Mouse (Mus musculus) cerebellum, adult 11-12 months (tissue): Measurements from ENCODE around the gene Slco1a6.
"Not testable (repeated sequence)": the region's sequence is repeated elsewhere in the genome, so short reads cannot be mapped to it uniquely, and the experiment has no call there.

Source experiments
- DNase-seq: peaks from one replicate; pipeline ENCODE4 v3.0.0; 2022

Gene Slco1a6

DNA sequence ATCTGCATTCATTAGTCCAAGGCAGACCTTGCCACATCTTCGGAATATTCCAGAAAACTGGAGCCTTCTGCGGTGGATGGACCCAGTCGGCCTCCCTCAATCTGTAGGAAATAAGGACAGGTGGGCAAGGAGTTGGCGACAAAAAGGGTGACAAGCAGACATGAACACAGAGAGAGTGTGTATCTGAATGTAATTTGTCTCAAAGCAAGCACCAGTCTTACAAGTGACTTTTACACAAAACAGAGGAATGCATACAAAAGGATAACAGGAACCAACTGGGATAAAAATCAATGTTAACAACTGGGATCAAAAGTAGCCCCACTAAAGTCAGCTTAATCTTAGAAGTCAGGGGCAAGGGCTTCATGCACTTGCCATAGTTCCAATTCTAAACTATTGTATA, at the start of gene Slco1a6:
Gene Slco1a6, minus strand, starts transcription at position 101 of the 400 bp plus-strand sequence.
- DNase-seq = no peak

DNA sequence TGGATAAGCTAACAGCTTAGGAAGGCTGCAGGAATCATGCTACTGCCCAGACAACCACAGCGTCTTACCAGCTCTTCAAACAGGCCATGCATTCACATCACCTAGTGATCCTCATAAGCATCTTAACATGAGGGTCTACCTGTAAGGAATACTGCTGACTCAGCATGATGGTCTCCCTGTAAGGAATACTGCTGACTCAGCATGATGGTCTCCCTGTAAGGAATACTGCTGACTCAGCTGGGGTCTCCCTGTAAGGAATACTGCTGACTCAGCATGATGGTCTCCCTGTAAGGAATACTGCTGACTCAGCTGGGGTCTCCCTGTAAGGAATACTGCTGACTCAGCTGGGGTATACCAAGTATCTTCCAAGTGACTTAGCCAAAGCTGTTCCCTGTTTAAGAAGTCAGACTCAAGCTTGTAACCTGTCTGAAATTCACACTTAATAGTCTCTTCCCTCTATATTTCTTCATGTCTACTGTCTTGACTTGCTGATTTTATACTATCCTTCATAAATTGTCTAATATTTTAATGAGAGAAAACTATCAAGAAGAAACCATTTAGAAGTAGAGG, 42.5 kb upstream of the Slco1a6 start:
- DNase-seq = not testable (repeated sequence)

GRCm38 (mm10) chr6:142245065-142245464, 36.7 kb upstream of the Slco1a6 start:
- DNase-seq = no peak

GRCm38 (mm10) chr6:142239468-142239867, 31.1 kb upstream of the Slco1a6 start:
- no peak for DNase-seq

DNA sequence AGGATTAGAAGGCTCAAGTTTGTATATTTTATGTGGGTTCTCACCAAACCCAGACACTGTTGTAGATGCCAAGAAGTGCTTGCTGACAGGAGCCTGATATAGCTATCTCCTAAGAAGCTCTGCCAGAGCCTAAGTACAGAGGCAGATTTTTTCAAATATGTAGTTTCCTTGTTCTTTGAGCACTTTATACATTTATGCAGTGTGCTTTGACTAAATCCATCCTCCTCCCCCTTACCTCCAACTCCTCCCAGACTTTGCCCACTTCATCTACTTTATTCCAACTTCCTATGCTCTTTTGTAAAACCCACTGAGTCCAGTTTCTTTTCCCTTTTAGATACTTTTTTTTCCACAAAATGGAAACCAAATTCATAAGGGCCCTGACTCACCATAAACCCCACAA, 11.8 kb upstream of the Slco1a6 start:
- no peak for DNase-seq

DNA sequence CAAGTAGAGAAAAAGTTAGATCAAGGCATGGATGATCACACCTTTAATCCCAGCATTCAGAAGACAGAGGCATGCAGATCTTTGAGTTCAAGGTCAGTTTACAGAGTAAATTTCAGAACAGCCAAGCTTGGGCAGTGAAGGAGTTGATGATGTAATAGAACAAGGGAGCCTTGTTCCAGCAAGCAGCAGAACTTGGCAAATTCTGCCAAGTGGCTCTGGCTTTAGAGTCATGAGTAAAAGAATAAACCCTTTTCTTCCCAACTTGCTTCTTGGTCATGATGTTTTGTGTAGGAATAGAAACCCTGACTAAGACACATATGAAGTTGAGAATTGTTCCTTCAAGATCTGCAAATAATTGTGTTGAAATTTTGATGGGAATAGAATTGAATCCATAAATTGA, 3.5 kb upstream of the Slco1a6 start:
- DNase-seq = no peak

GRCm38 (mm10) chr6:142209749-142210148, 1.4 kb upstream of the Slco1a6 start:
- no peak for DNase-seq

GRCm38 (mm10) chr6:142200524-142200923, 7.8 kb downstream of the Slco1a6 start:
- DNase-seq = no peak

GRCm38 (mm10) chr6:142194245-142194644, 14.1 kb downstream of the Slco1a6 start:
- DNase-seq = no peak

DNA sequence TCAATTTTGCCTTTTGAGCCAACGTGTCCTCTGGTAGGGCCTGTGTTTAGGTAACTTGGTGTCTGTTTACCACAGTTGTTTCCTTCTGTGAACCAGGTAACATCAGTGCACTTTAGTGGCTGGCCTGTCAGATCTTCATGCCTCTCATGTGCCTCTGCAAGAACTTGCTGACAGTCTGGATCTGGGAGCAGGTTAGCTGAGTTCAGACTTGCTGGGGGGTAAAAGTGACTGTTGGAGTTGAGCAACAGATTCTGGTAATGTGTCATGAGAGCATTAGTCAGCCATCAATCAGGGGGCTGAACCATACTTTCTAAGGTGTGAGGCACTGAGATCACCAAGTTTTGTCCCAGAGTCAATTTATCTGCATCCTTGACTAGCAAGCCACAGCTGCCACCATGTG, 16.4 kb downstream of the Slco1a6 start:
- DNase-seq = no peak

DNA sequence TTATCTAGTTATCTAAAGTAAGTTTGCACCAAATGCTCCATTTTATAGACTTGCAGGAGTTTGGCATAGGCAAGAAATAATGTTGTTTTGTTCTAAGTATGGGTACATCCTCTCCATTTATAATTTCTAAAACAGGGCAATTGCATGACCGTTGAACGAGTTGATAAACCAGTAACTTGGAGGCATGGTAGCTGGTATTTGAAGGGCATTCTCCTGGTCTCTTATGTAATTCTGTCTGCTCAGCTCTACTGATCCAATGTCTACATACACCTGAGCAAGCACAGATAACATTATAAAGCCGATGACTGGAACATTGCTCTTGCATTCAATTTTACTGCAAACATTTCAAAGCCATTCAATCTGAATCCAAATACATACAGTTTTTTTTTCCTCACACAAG, 20.9 kb downstream of the Slco1a6 start:
- DNase-seq = no peak

- DNase-seq = no peak
Measured at GRCm38 (mm10) chr6:142185868-142186415, 22.4 kb downstream of the Slco1a6 start.

GRCm38 (mm10) chr6:142163406-142163805, 44.9 kb downstream of the Slco1a6 start:
- no peak for DNase-seq

- no peak for DNase-seq
Measured at GRCm38 (mm10) chr6:142161171-142161570, 47.1 kb downstream of the Slco1a6 start.

GRCm38 (mm10) chr6:142154081-142154480, 54.2 kb downstream of the Slco1a6 start:
- DNase-seq = peak; percentile 16

DNA sequence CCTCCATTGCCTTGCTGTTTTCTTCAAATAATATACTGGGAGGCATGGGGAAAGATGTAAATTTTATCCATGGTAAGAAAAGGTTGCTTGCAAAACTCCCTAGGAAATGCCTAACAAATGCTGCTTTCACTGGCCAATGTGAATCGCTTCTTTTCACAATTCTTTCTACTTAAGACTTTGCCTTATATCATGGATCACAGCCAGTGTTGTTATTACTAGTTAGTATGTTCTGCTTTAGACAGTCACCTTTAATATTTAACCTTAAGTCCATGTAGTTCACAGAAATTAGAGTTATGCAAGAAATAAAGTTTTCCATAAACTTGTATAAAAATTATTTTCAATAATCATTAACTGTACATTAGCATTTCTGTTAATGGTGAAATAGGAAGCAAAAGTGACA, 60.0 kb downstream of the Slco1a6 start:
- DNase-seq = no peak

- DNase-seq = no peak
Measured at GRCm38 (mm10) chr6:142111667-142112305, 96.5 kb downstream of the Slco1a6 start.

DNA sequence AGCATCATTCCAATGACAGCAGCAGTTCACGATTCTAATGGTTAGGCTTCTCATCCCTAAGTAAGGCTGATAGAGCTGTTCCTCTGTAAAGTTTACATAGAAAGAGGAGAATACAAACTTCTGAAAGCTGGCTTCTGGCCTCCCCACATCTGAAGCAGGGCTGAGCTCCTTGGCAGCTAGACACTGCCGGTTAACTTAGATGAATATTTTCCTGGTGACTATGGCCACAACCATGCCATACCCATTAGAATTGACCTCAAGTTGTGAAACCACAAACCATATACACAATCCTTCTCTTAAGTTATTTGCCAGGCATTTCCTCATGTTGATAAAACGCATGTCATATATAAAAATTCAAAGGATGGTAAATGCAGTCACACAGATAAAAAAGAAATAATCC, 117.2 kb downstream of the Slco1a6 start:
- no peak for DNase-seq

DNA sequence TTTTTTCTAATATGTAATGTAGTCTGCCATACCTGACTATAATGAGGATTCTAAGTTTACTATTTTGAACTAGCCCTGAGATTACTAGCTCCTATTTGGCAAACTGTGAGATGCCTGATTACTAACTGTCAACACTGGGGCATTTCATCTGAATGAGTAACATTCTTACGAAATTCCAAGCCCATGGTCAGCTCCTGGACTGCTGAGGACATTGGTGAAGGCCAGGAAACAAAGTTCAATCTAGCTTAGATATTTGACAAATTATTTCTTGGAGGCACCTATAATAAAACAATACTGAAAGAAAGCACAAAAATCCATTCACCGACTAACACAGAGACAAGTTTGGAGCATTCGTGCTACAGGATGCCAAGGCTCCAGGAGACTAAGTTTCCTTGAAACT, 150.0 kb downstream of the Slco1a6 start:
- not testable (repeated sequence) for DNase-seq

DNA sequence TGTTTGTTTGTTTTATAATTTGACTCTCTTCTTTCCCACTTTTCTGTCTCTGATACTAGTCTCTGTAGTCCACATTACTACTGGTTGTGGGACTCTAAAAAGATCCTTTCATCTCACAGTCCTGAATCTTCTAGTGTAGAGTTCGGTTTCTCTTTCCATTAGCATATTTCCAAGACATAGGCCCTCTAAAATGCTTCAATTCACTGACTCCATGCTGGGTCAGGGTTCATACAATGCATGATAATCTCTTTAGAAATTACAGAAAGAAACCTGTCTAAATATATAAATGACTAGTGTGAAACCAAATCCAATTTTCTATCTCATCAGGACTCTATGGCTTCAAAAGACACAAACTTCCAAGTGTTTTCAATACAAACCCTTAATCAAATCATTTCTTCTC, 160.6 kb downstream of the Slco1a6 start:
- DNase-seq = no peak

DNA sequence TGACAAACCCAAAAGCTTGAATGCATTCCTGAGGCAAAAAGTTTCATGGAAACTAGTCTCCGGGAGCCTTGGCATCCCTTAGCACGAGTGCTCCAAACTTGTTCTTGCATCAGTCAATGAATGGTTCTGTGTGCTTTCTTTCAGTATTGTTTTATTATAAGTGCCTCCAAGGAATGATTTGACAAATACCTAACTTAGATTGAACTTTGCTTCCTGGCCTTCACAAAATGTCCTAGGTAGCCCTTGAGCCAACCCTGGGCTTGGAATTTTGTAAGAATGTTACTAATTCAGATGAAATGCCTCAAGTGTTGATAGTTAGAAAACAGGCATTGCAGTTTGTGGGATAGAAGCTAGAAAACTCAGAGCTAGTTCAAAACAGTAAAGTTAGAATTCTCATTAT, 162.6 kb downstream of the Slco1a6 start:
- DNase-seq = no peak

GRCm38 (mm10) chr6:142041896-142042295, 166.4 kb downstream of the Slco1a6 start:
- no peak for DNase-seq

DNA sequence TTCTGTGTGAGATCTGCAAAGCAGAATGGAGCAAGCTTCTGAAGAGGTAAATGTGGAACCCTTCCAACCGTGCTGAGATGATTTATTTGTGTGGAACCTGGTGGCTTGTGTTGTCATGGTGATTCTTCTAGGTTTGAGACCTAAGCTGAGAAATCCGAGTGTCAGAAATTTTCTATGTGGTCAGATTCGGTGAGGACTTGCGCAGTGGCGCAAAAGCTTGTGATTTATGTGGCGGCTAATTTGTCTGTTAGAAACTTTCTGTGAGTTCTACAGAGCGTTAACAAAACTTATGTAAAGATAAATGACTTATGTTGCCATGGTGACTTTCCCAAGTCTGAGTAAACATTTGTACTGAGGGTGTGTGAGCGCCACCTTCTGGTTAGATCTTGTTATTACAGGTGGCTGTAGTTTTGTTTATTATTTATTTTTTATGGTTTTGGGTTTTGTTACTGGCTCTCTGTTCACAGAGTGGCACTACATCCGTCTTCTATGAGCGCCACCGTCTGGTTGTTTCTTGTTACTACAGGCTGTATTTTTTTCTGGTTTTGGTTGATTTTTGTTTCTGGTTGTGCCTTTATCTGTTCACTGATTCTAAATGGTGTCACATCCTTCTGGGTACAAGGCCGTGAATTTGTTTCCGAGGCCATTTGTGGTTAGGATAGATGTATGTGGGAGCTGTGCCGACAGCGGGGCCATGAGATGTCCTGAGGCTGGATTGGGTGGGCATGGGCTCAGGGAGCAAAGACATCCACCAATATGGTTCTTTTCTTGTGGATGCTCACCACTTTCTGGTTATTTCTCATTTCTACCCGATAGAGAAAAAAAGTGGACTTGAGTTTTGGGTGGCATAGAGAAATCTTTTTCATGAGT, 167.8 kb downstream of the Slco1a6 start:
- no peak for DNase-seq

GRCm38 (mm10) chr6:142035771-142036170, 172.6 kb downstream of the Slco1a6 start:
- no peak for DNase-seq
